ENCODE assay signal across 18 mouse cellular contexts in the genomic region with DNA sequence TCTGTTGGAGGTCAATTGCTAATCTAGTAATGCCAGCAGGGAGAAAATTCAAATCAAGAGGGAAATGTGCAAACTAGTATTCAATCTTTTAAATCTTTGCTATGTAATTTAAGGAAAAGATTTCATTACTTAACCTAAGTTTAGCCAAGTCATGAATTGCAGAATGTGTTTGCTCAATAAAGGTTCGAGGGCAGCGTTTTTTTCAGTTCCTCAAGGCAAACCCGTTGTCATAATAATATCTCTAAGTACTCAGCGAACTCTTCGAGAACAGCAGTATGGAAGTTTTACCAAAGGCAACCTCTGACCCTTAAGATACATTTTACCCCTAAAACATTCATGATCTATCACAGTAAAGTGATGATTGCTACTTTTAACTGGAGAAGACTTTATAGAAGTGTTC. TPM values are rescaled to one million over a fixed set of nuclear protein-coding genes. Genes with fewer than 3 reads are reported as not detected.
"Had no signal": no experiment of that assay in that cellular context is flagged by ENCODE, and none has a peak within 500 bp of the region (broad histone marks: within the 10 kb centered on the region; RNA-seq: fewer than 3 reads in every experiment).

No protein-coding gene starts in this region.

- H3K9ac ChIP-seq: lung, embryonic 14.5 days; midbrain, embryonic 13.5 days; midbrain, embryonic 15.5 days; neural tube, embryonic 12.5 days; stomach, embryonic 15.5 days had no signal

- DNase-seq: lung, adult 18-20 months; lung, embryonic 14.5 days; lung, postnatal 10 days; lung, postnatal 4 days; right cerebral cortex, postnatal 14 days; thymus, adult 2 months; thymus, postnatal 25 days; thymus, postnatal 4 days had no signal

- H3K4me3 ChIP-seq: megakaryocyte, embryonic 14.5 days; midbrain, embryonic 13.5 days; midbrain, embryonic 15.5 days; neural tube, embryonic 12.5 days; stomach, embryonic 15.5 days had no signal

- H3K36me3 ChIP-seq: midbrain, embryonic 13.5 days; midbrain, embryonic 15.5 days; neural tube, embryonic 12.5 days; stomach, embryonic 15.5 days had no signal

- H3K27me3 ChIP-seq: midbrain, embryonic 13.5 days; midbrain, embryonic 15.5 days; neural tube, embryonic 12.5 days; stomach, embryonic 15.5 days had no signal

- H3K27ac ChIP-seq: midbrain, embryonic 13.5 days; midbrain, embryonic 15.5 days; neural tube, embryonic 12.5 days; stomach, embryonic 15.5 days; stomach, postnatal 0 days had no signal

- ATAC-seq: midbrain, embryonic 13.5 days; midbrain, embryonic 15.5 days had no signal

- H3K4me1 ChIP-seq: megakaryocyte, embryonic 14.5 days; midbrain, embryonic 13.5 days; midbrain, embryonic 15.5 days; neural tube, embryonic 12.5 days; stomach, embryonic 15.5 days had no signal

- H3K4me2 ChIP-seq: lung, embryonic 14.5 days; midbrain, embryonic 11.5 days; midbrain, embryonic 13.5 days; midbrain, embryonic 15.5 days; neural tube, embryonic 12.5 days; stomach, embryonic 15.5 days had no signal

- H3K9me3 ChIP-seq: megakaryocyte, embryonic 14.5 days; midbrain, embryonic 13.5 days; midbrain, embryonic 15.5 days; neural tube, embryonic 12.5 days; stomach, embryonic 15.5 days had no signal

RNA-seq across cellular contexts. Expression of a gene that starts 31.9 kb away (rescaled TPM):
- total RNA-seq: monocyte, adult 5-6 weeks; neutrophil, adult 5-6 weeks had no signal
- polyA plus RNA-seq: spleen, adult 2 months had no signal
